Mouse (Mus musculus): ENCODE data around the gene Elf4. TPM values are rescaled to one million over a fixed set of nuclear protein-coding genes. Genes with fewer than 3 reads are reported as not detected.

Elf4 gene
- total and polyA plus RNA-seq, 3 experiments = 13.4 to 92.6 (median 26.5) TPM

- DNase-seq (ENCODE audit: low spot score) = peak; percentile 4
- peaks cover 25% of the 10 kb centered on the region for H3K36me3 ChIP-seq (replicated peaks)
- H3K27me3 ChIP-seq (ENCODE audit: insufficient read depth, low read length) = no peaks in the 10 kb centered on the region
- ATAC-seq (ENCODE audit: extremely low read depth, insufficient number of reproducible peaks, low FRiP score, poor library complexity, severe bottlenecking) = no peak
- H3K9me3 ChIP-seq (replicated peaks) = no peaks in the 10 kb centered on the region
- TF ChIP-seq CTCF (IDR thresholded peaks at IDR 0.05; ENCODE audit: low read depth, low read length) (peak; percentile 34; the same call in 1 of the 2 replicates), GATA2 (IDR thresholded peaks at IDR 0.05; ENCODE audit: borderline replicate concordance, low read depth, low read length) (no peak)
- H3K4me3 ChIP-seq (ENCODE audit: low read depth, low read length) = no peak overlapping the region
- H3K4me1 ChIP-seq (ENCODE audit: insufficient read depth, low read depth, low read length) = no peaks in the 10 kb centered on the region
Measured at GRCm38 (mm10) chrX:48383643-48384042, 79.3 kb downstream of the Elf4 start.

GRCm38 (mm10) chrX:48367841-48368240, 95.1 kb downstream of the Elf4 start:
- H3K9me3 ChIP-seq (replicated peaks) = no peaks in the 10 kb centered on the region
- no peaks in the 10 kb centered on the region for H3K27me3 ChIP-seq (ENCODE audit: insufficient read depth, low read length)
- no peaks in the 10 kb centered on the region for H3K4me1 ChIP-seq (ENCODE audit: insufficient read depth, low read depth, low read length)
- DNase-seq (ENCODE audit: low spot score) (no peak), ATAC-seq (ENCODE audit: extremely low read depth, insufficient number of reproducible peaks, low FRiP score, poor library complexity, severe bottlenecking) (no peak)
- peaks cover 27% of the 10 kb centered on the region for H3K36me3 ChIP-seq (replicated peaks)
- H3K4me3 ChIP-seq (ENCODE audit: low read depth, low read length) = no peak overlapping the region
- no peak for TF ChIP-seq GATA2 (IDR thresholded peaks at IDR 0.05; ENCODE audit: borderline replicate concordance, low read depth, low read length)
- TF ChIP-seq GATA1 (IDR thresholded peaks at IDR 0.05; ENCODE audit: borderline replicate concordance, low read length) = no peak
- no peak for TF ChIP-seq POLR2AphosphoS5 (IDR thresholded peaks at IDR 0.05; ENCODE audit: insufficient replicate concordance, low read depth, low read length)
- no peak for TF ChIP-seq CTCF (IDR thresholded peaks at IDR 0.05; ENCODE audit: low read depth, low read length)
- no peak for TF ChIP-seq TAL1 (conservative IDR thresholded peaks at IDR 0.05; ENCODE audit: low read depth, low read length)

GRCm38 (mm10) chrX:48365836-48366577, 96.9 kb downstream of the Elf4 start:
- Histone ChIP-seq H3K4me3 (ENCODE audit: low read depth, low read length) (no peak overlapping the region), H3K27me3 (ENCODE audit: insufficient read depth, low read length) (no peaks in the 10 kb centered on the region), H3K36me3 (replicated peaks) (peaks cover 27% of the 10 kb centered on the region), H3K4me1 (ENCODE audit: insufficient read depth, low read depth, low read length) (no peaks in the 10 kb centered on the region), H3K9me3 (replicated peaks) (no peaks in the 10 kb centered on the region)
- TF ChIP-seq GATA2 (IDR thresholded peaks at IDR 0.05; ENCODE audit: borderline replicate concordance, low read depth, low read length) (no peak), POLR2AphosphoS5 (IDR thresholded peaks at IDR 0.05; ENCODE audit: insufficient replicate concordance, low read depth, low read length) (no peak), TAL1 (conservative IDR thresholded peaks at IDR 0.05; ENCODE audit: low read depth, low read length) (no peak), GATA1 (IDR thresholded peaks at IDR 0.05; ENCODE audit: borderline replicate concordance, low read length) (no peak), CTCF (IDR thresholded peaks at IDR 0.05; ENCODE audit: low read depth, low read length) (no peak)
- DNase-seq (ENCODE audit: low spot score) (no peak), ATAC-seq (ENCODE audit: extremely low read depth, insufficient number of reproducible peaks, low FRiP score, poor library complexity, severe bottlenecking) (no peak)

Other genes starting within 250 kb of the Elf4 start
- 68.7 and 74.0 TPM in 2 replicates for gene Utp14a, start 206.3 kb downstream of the Elf4 start, total RNA-seq (2014; fragmentation: Nextera tagmentation)
- gene Utp14a, start 206.3 kb downstream of the Elf4 start, total RNA-seq (2017) = 94.0 and 113 TPM in 2 replicates
- 10.3 and 15.2 TPM in 2 replicates for gene Utp14a, start 206.3 kb downstream of the Elf4 start, polyA plus RNA-seq (2012)
- 5.6 and 12.2 TPM in 2 replicates for gene Bcorl1, start 121.8 kb downstream of the Elf4 start, total RNA-seq (2014; fragmentation: Nextera tagmentation)
- 2.4 and 6.0 TPM in 2 replicates for gene Bcorl1, start 121.8 kb downstream of the Elf4 start, total RNA-seq (2017)
- 1.7 and 3.0 TPM in 2 replicates for gene Bcorl1, start 121.8 kb downstream of the Elf4 start, polyA plus RNA-seq (2012)
- 48.0 and 48.8 TPM in 2 replicates for gene Aifm1, start 50.4 kb upstream of the Elf4 start, total RNA-seq (2014; fragmentation: Nextera tagmentation)
- gene Aifm1, start 50.4 kb upstream of the Elf4 start, total RNA-seq (2017) = 53.7 and 71.4 TPM in 2 replicates
- gene Aifm1, start 50.4 kb upstream of the Elf4 start, polyA plus RNA-seq (2012) = 5.1 and 7.0 TPM in 2 replicates
- gene Rab33a, start 56.2 kb upstream of the Elf4 start, total RNA-seq (2014; fragmentation: Nextera tagmentation) = 0.63 TPM in 1 of 2 replicates, not detected in the other
- gene Rab33a, start 56.2 kb upstream of the Elf4 start, total RNA-seq (2017) = 0.29 TPM in 1 of 2 replicates, not detected in the other
- 0.08 and 0.13 TPM in 2 replicates for gene Rab33a, start 56.2 kb upstream of the Elf4 start, polyA plus RNA-seq (2012)
- gene Zfp280c, start 131.4 kb upstream of the Elf4 start, total RNA-seq (2014; fragmentation: Nextera tagmentation) = 114 and 149 TPM in 2 replicates
- gene Zfp280c, start 131.4 kb upstream of the Elf4 start, total RNA-seq (2017) = 23.7 and 33.3 TPM in 2 replicates
- gene Zfp280c, start 131.4 kb upstream of the Elf4 start, polyA plus RNA-seq (2012) = 1.2 and 1.7 TPM in 2 replicates
- 5.1 and 5.6 TPM in 2 replicates for gene Slc25a14, start 160.3 kb upstream of the Elf4 start, total RNA-seq (2014; fragmentation: Nextera tagmentation)
- 11.8 and 17.0 TPM in 2 replicates for gene Slc25a14, start 160.3 kb upstream of the Elf4 start, total RNA-seq (2017)
- gene Slc25a14, start 160.3 kb upstream of the Elf4 start, polyA plus RNA-seq (2012) = 0.21 and 0.29 TPM in 2 replicates
- not detected in 2 replicates for gene Gpr119, start 211.3 kb upstream of the Elf4 start, total RNA-seq (2014; fragmentation: Nextera tagmentation)
- not detected in 2 replicates for gene Gpr119, start 211.3 kb upstream of the Elf4 start, total RNA-seq (2017)
- not detected in 2 replicates for gene Gpr119, start 211.3 kb upstream of the Elf4 start, polyA plus RNA-seq (2012)
- gene Rbmx2, start 231.9 kb upstream of the Elf4 start, total RNA-seq (2014; fragmentation: Nextera tagmentation) = 16.2 and 17.0 TPM in 2 replicates
- gene Rbmx2, start 231.9 kb upstream of the Elf4 start, total RNA-seq (2017) = 19.9 and 20.7 TPM in 2 replicates
- 11.2 and 11.4 TPM in 2 replicates for gene Rbmx2, start 231.9 kb upstream of the Elf4 start, polyA plus RNA-seq (2012)